In the genomic region with DNA sequence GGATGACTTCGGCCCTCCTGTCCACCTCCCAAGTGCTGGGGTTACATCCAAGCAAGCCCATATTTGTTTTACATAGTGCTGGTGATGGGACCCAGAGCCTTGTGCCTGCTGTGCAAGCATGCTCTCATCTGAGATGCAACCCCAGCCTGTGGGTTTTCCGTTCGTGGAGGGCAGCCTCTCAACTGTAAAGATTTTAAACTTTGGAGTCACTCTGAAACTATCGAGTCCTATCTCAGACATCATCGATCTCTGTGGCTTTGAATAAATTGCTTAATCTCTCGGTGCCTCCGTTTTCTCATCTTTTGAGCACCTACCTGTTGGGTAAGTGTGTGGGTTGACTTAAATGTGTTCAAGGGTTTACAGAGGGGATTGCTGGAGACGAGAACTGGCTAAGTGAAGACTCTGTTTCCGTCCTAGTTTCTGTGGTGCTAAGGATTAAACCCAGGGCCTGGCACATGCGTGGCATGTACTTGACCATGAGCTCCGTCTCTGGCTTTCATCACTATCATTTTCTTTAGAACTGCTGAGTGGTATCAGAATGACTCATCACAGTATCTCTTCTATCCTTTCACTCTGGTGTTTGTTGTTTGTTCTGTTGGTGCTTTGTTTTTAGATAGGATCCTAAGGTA, we compare ENCODE assay signal across 26 mouse cellular contexts. TPM values are rescaled to one million over a fixed set of nuclear protein-coding genes. Genes with fewer than 3 reads are reported as not detected.
DNase-seq lines count a peak whose midpoint lies in the region; ATAC-seq and TF ChIP-seq lines count a peak whose summit lies in the region.
"Had no signal": no experiment of that assay in that cellular context is flagged by ENCODE, and none has a peak within 500 bp of the region (broad histone marks: within the 10 kb centered on the region; RNA-seq: fewer than 3 reads in every experiment).

No protein-coding gene starts in this region.

- no peak overlapping the region for H3K4me2 ChIP-seq in midbrain, embryonic 14.5 days (ENCODE audit: low read length)
- H3K4me2 ChIP-seq: embryonic facial prominence, embryonic 13.5 days; heart, embryonic 12.5 days; heart, embryonic 15.5 days; hindbrain, embryonic 13.5 days had no signal

- DNase-seq in fat pad, adult 2 months (ENCODE audit: extremely low read depth, low read depth, low spot score) = peak; percentile 74
- DNase-seq in naive thymus-derived CD4-positive, alpha-beta T cell, adult 2 months (ENCODE audit: low read depth) = peak; percentile 8
- no peak for DNase-seq in cerebellum, adult 2 months
- DNase-seq in midbrain, embryonic 14.5 days = no peak
- DNase-seq: adrenal gland, postnatal 10 days; cerebellum, adult 18-20 months; cerebellum, postnatal 10 days; cerebellum, postnatal 36 days; embryo, embryonic 11 days; forebrain, postnatal 0 days; gastrocnemius, postnatal 25 days; heart, adult 18-20 months; heart, postnatal 10 days; heart, postnatal 36 days had no signal

- 94% methylated on average over 11 of the region's 11 CpGs for WGBS in cerebellum, adult 2 months
- 93% methylated on average over 11 of the region's 11 CpGs for WGBS in midbrain, embryonic 14.5 days

- H3K9ac ChIP-seq in midbrain, embryonic 14.5 days (replicated peaks; ENCODE audit: low read length) = no peak overlapping the region
- H3K9ac ChIP-seq: embryonic facial prominence, embryonic 13.5 days; forebrain, postnatal 0 days; heart, embryonic 12.5 days; heart, embryonic 15.5 days; hindbrain, embryonic 13.5 days had no signal

- H3K4me1 ChIP-seq in cerebellum, adult 2 months (ENCODE audit: control insufficient read depth, insufficient read depth, low read length) = no peaks in the 10 kb centered on the region
- H3K4me1 ChIP-seq in midbrain, embryonic 14.5 days (ENCODE audit: control insufficient read depth, insufficient read depth, low read length) = no peaks in the 10 kb centered on the region
- H3K4me1 ChIP-seq: heart, embryonic 12.5 days; heart, embryonic 15.5 days; hindbrain, embryonic 10.5 days; hindbrain, embryonic 13.5 days had no signal

- H3K27ac ChIP-seq in cerebellum, adult 2 months (ENCODE audit: insufficient read depth, low read length) = no peak overlapping the region
- no peak overlapping the region for H3K27ac ChIP-seq in midbrain, embryonic 14.5 days (replicated peaks; ENCODE audit: low read depth, low read length)
- H3K27ac ChIP-seq: embryonic facial prominence, embryonic 10.5 days; embryonic facial prominence, embryonic 13.5 days; heart, embryonic 15.5 days; hindbrain, embryonic 10.5 days; hindbrain, embryonic 13.5 days had no signal

- no peak for TF ChIP-seq CTCF in cerebellum, adult 2 months (IDR thresholded peaks at IDR 0.05; ENCODE audit: borderline replicate concordance, insufficient read depth, low read depth, low read length)

- peak; percentile 78 for ATAC-seq in CD4-positive, CD25-positive, alpha-beta regulatory T cell, adult 4 months
- no peak for ATAC-seq in frontal cortex, adult (ENCODE audit: low TSS enrichment)
- no peak for ATAC-seq in midbrain, embryonic 14.5 days (ENCODE audit: low FRiP score, low TSS enrichment)
- ATAC-seq: forebrain, embryonic 14.5 days; forebrain, postnatal 0 days; hindbrain, embryonic 16.5 days; intestine, postnatal 0 days had no signal

- no peak overlapping the region for H3K4me3 ChIP-seq in cerebellum, adult 2 months (replicated peaks; ENCODE audit: insufficient read depth, low read depth, low read length)
- no peak overlapping the region for H3K4me3 ChIP-seq in midbrain, embryonic 14.5 days (replicated peaks; ENCODE audit: low read depth, low read length)
- H3K4me3 ChIP-seq: embryonic facial prominence, embryonic 10.5 days; embryonic facial prominence, embryonic 13.5 days; erythroblast, embryonic 14.5 days; heart, embryonic 12.5 days; heart, embryonic 15.5 days; hindbrain, embryonic 10.5 days; hindbrain, embryonic 13.5 days had no signal

- H3K36me3 ChIP-seq in midbrain, embryonic 14.5 days (ENCODE audit: control insufficient read depth, insufficient read depth, low read length) = no peaks in the 10 kb centered on the region
- H3K36me3 ChIP-seq: embryonic facial prominence, embryonic 10.5 days; embryonic facial prominence, embryonic 13.5 days; heart, embryonic 12.5 days; heart, embryonic 15.5 days; hindbrain, embryonic 10.5 days; hindbrain, embryonic 13.5 days had no signal

- H3K9me3 ChIP-seq in midbrain, embryonic 14.5 days (ENCODE audit: control insufficient read depth, low read length) = no peaks in the 10 kb centered on the region
- H3K9me3 ChIP-seq: embryonic facial prominence, embryonic 10.5 days; embryonic facial prominence, embryonic 13.5 days; heart, embryonic 12.5 days; heart, embryonic 15.5 days; hindbrain, embryonic 10.5 days; hindbrain, embryonic 13.5 days had no signal

- TF ChIP-seq POLR2A in cerebellum, adult 2 months (IDR thresholded peaks at IDR 0.05; ENCODE audit: borderline replicate concordance, insufficient read depth, low read length) = no peak

- no peaks in the 10 kb centered on the region for H3K27me3 ChIP-seq in cerebellum, adult 2 months (ENCODE audit: control insufficient read depth, insufficient read depth, low read length)
- no peaks in the 10 kb centered on the region for H3K27me3 ChIP-seq in midbrain, embryonic 14.5 days (ENCODE audit: control insufficient read depth, insufficient read depth, low read length)
- H3K27me3 ChIP-seq: embryonic facial prominence, embryonic 13.5 days; heart, embryonic 12.5 days; heart, embryonic 15.5 days; hindbrain, embryonic 13.5 days had no signal

RNA-seq across cellular contexts. Expression of gene Rbm47, which starts 20.4 kb away (rescaled TPM):
- under 1 TPM; 0.42 to 0.66 TPM for polyA plus RNA-seq in CD4-positive, CD25-positive, alpha-beta regulatory T cell, adult 4 months (2017; shearing (Covaris generic))
- 0.49 and 1.7 TPM in 2 replicates for polyA plus RNA-seq in cerebellum, adult 2 months (2012; rRNA removed)
- 0.30 and 1.0 TPM in 2 replicates for polyA plus RNA-seq in midbrain, embryonic 14.5 days (2014; fragmentation: Nextera tagmentation; extraction: Ambion mirVana)

Comparison
In these comparisons a context has a peak if more than half of its experiments do, and no peak if none do; other contexts are left out.
1. DNase-seq: peak in fat pad, adult 2 months (single experiment) and naive thymus-derived CD4-positive, alpha-beta T cell, adult 2 months (single experiment); none in cerebellum, adult 2 months (0 of 2) and midbrain, embryonic 14.5 days (single experiment).